Mouse (Mus musculus): ENCODE results near the gene 4931440F15Rik. TPM values are rescaled to one million over a fixed set of nuclear protein-coding genes. Genes with fewer than 3 reads are reported as not detected.

The 4931440F15Rik gene
- total and polyA plus RNA-seq, 3 experiments: 0.16 TPM; not detected in 2

- Histone ChIP-seq H3K9me3 (replicated peaks) (no peaks in the 10 kb centered on the region), H3K36me3 (replicated peaks) (no peaks in the 10 kb centered on the region), H3K27me3 (ENCODE audit: insufficient read depth, low read length) (peaks cover 3% of the 10 kb centered on the region; the same call in 1 of the 2 replicates), H3K4me3 (ENCODE audit: low read depth, low read length) (no peak overlapping the region), H3K4me1 (ENCODE audit: insufficient read depth, low read depth, low read length) (0 out of 2 replicates have a peak, but pooled peaks cover 2% of the 10 kb centered on the region)
- no peak for TF ChIP-seq CTCF (IDR thresholded peaks at IDR 0.05; ENCODE audit: low read depth, low read length)
- TF ChIP-seq GATA1 (IDR thresholded peaks at IDR 0.05; ENCODE audit: borderline replicate concordance, low read length): no peak
- TF ChIP-seq TAL1 (conservative IDR thresholded peaks at IDR 0.05; ENCODE audit: low read depth, low read length): no peak
- no peak for TF ChIP-seq POLR2AphosphoS5 (IDR thresholded peaks at IDR 0.05; ENCODE audit: insufficient replicate concordance, low read depth, low read length)
- no peak for TF ChIP-seq GATA2 (IDR thresholded peaks at IDR 0.05; ENCODE audit: borderline replicate concordance, low read depth, low read length)
- no peak for DNase-seq (ENCODE audit: low spot score)
- ATAC-seq (ENCODE audit: extremely low read depth, insufficient number of reproducible peaks, low FRiP score, poor library complexity, severe bottlenecking): no peak
These were observed 9.8 kb downstream of the 4931440F15Rik start for GRCm38 (mm10) chr11:29815670-29816069.

GRCm38 (mm10) chr11:29815261-29815660, 10.2 kb downstream of the 4931440F15Rik start:
- TF ChIP-seq GATA1 (IDR thresholded peaks at IDR 0.05; ENCODE audit: borderline replicate concordance, low read length): no peak
- TF ChIP-seq POLR2AphosphoS5 (IDR thresholded peaks at IDR 0.05; ENCODE audit: insufficient replicate concordance, low read depth, low read length): no peak
- no peak for TF ChIP-seq TAL1 (conservative IDR thresholded peaks at IDR 0.05; ENCODE audit: low read depth, low read length)
- no peak for TF ChIP-seq GATA2 (IDR thresholded peaks at IDR 0.05; ENCODE audit: borderline replicate concordance, low read depth, low read length)
- TF ChIP-seq CTCF (IDR thresholded peaks at IDR 0.05; ENCODE audit: low read depth, low read length): no peak
- Histone ChIP-seq H3K36me3 (replicated peaks) (no peaks in the 10 kb centered on the region), H3K4me1 (ENCODE audit: insufficient read depth, low read depth, low read length) (0 out of 2 replicates have a peak, but pooled peaks cover 2% of the 10 kb centered on the region), H3K27me3 (ENCODE audit: insufficient read depth, low read length) (peaks cover 3% of the 10 kb centered on the region; the same call in 1 of the 2 replicates), H3K9me3 (replicated peaks) (no peaks in the 10 kb centered on the region), H3K4me3 (ENCODE audit: low read depth, low read length) (no peak overlapping the region)
- ATAC-seq (ENCODE audit: extremely low read depth, insufficient number of reproducible peaks, low FRiP score, poor library complexity, severe bottlenecking) (no peak), DNase-seq (ENCODE audit: low spot score) (no peak)

- Histone ChIP-seq H3K36me3 (replicated peaks) (no peaks in the 10 kb centered on the region), H3K4me3 (ENCODE audit: low read depth, low read length) (no peak overlapping the region), H3K27me3 (ENCODE audit: insufficient read depth, low read length) (peaks cover 3% of the 10 kb centered on the region; the same call in 1 of the 2 replicates), H3K4me1 (ENCODE audit: insufficient read depth, low read depth, low read length) (0 out of 2 replicates have a peak, but pooled peaks cover 2% of the 10 kb centered on the region), H3K9me3 (replicated peaks) (no peaks in the 10 kb centered on the region)
- DNase-seq (ENCODE audit: low spot score) (no peak), ATAC-seq (ENCODE audit: extremely low read depth, insufficient number of reproducible peaks, low FRiP score, poor library complexity, severe bottlenecking) (no peak)
- TF ChIP-seq POLR2AphosphoS5 (IDR thresholded peaks at IDR 0.05; ENCODE audit: insufficient replicate concordance, low read depth, low read length) (no peak), GATA2 (IDR thresholded peaks at IDR 0.05; ENCODE audit: borderline replicate concordance, low read depth, low read length) (no peak), TAL1 (conservative IDR thresholded peaks at IDR 0.05; ENCODE audit: low read depth, low read length) (no peak), GATA1 (IDR thresholded peaks at IDR 0.05; ENCODE audit: borderline replicate concordance, low read length) (no peak), CTCF (IDR thresholded peaks at IDR 0.05; ENCODE audit: low read depth, low read length) (no peak)
These were observed 12.2 kb downstream of the 4931440F15Rik start for GRCm38 (mm10) chr11:29813267-29813666.

- TF ChIP-seq POLR2AphosphoS5 (IDR thresholded peaks at IDR 0.05; ENCODE audit: insufficient replicate concordance, low read depth, low read length) (no peak), TAL1 (conservative IDR thresholded peaks at IDR 0.05; ENCODE audit: low read depth, low read length) (no peak), GATA1 (IDR thresholded peaks at IDR 0.05; ENCODE audit: borderline replicate concordance, low read length) (no peak), GATA2 (IDR thresholded peaks at IDR 0.05; ENCODE audit: borderline replicate concordance, low read depth, low read length) (no peak), CTCF (IDR thresholded peaks at IDR 0.05; ENCODE audit: low read depth, low read length) (no peak)
- H3K4me3 ChIP-seq (ENCODE audit: low read depth, low read length): no peak overlapping the region
- H3K27me3 ChIP-seq (ENCODE audit: insufficient read depth, low read length): peaks cover 3% of the 10 kb centered on the region; the same call in 1 of the 2 replicates
- ATAC-seq (ENCODE audit: extremely low read depth, insufficient number of reproducible peaks, low FRiP score, poor library complexity, severe bottlenecking): no peak
- 0 out of 2 replicates have a peak, but pooled peaks cover 2% of the 10 kb centered on the region for H3K4me1 ChIP-seq (ENCODE audit: insufficient read depth, low read depth, low read length)
- no peaks in the 10 kb centered on the region for H3K9me3 ChIP-seq (replicated peaks)
- no peak for DNase-seq (ENCODE audit: low spot score)
- H3K36me3 ChIP-seq (replicated peaks): no peaks in the 10 kb centered on the region
These were observed 13.0 kb downstream of the 4931440F15Rik start for GRCm38 (mm10) chr11:29812475-29812874.

- Histone ChIP-seq H3K27me3 (ENCODE audit: insufficient read depth, low read length) (peaks cover 3% of the 10 kb centered on the region; the same call in 1 of the 2 replicates), H3K36me3 (replicated peaks) (no peaks in the 10 kb centered on the region), H3K4me3 (ENCODE audit: low read depth, low read length) (no peak overlapping the region), H3K9me3 (replicated peaks) (no peaks in the 10 kb centered on the region), H3K4me1 (ENCODE audit: insufficient read depth, low read depth, low read length) (0 out of 2 replicates have a peak, but pooled peaks cover 2% of the 10 kb centered on the region)
- ATAC-seq (ENCODE audit: extremely low read depth, insufficient number of reproducible peaks, low FRiP score, poor library complexity, severe bottlenecking) (no peak), DNase-seq (ENCODE audit: low spot score) (no peak)
- TF ChIP-seq TAL1 (conservative IDR thresholded peaks at IDR 0.05; ENCODE audit: low read depth, low read length): no peak
These were observed 15.1 kb downstream of the 4931440F15Rik start for GRCm38 (mm10) chr11:29810324-29810723.

- no peaks in the 10 kb centered on the region for H3K9me3 ChIP-seq (replicated peaks)
- no peak for DNase-seq (ENCODE audit: low spot score)
- H3K36me3 ChIP-seq (replicated peaks): no peaks in the 10 kb centered on the region
- no peak for ATAC-seq (ENCODE audit: extremely low read depth, insufficient number of reproducible peaks, low FRiP score, poor library complexity, severe bottlenecking)
- H3K27me3 ChIP-seq (ENCODE audit: insufficient read depth, low read length): no peaks in the 10 kb centered on the region; the same call in 1 of the 2 replicates
- no peaks in the 10 kb centered on the region for H3K4me1 ChIP-seq (ENCODE audit: insufficient read depth, low read depth, low read length)
- no peak overlapping the region for H3K4me3 ChIP-seq (ENCODE audit: low read depth, low read length)
- TF ChIP-seq CTCF (IDR thresholded peaks at IDR 0.05; ENCODE audit: low read depth, low read length) (no peak), GATA2 (IDR thresholded peaks at IDR 0.05; ENCODE audit: borderline replicate concordance, low read depth, low read length) (no peak), GATA1 (IDR thresholded peaks at IDR 0.05; ENCODE audit: borderline replicate concordance, low read length) (no peak), TAL1 (conservative IDR thresholded peaks at IDR 0.05; ENCODE audit: low read depth, low read length) (no peak), POLR2AphosphoS5 (IDR thresholded peaks at IDR 0.05; ENCODE audit: insufficient replicate concordance, low read depth, low read length) (no peak)
These were observed 16.4 kb downstream of the 4931440F15Rik start for GRCm38 (mm10) chr11:29808981-29809589.
